Mouse (Mus musculus) CH12.LX (cell line): ENCODE results near the gene Mmp17.

ENCODE experiments used
- CHD2 ChIP-seq: IDR thresholded peaks from 2 replicates; pipeline ENCODE4 v1.6.1; 2011; ENCODE audit warnings: low read length, improper control_type of control experiment
- CTCF ChIP-seq, 2 experiments: IDR thresholded peaks in 1 of 2; conservative IDR thresholded peaks in 1 of 2; 2 replicates each; pipeline ENCODE4 v1.5.1; 2011 to 2012; ENCODE audit warnings: low read depth in 2 of 2, low read length in 2 of 2, improper control_type of control experiment in 1 of 2, inconsistent platforms in 1 of 2, mild to moderate bottlenecking in 1 of 2, moderate library complexity in 1 of 2
- ETS1 ChIP-seq: conservative IDR thresholded peaks from 2 replicates; pipeline ENCODE4 v1.6.1; 2012; ENCODE audit warnings: low read depth, mild to moderate bottlenecking, inconsistent platforms, low read length, improper control_type of control experiment, moderate library complexity
- MEF2A ChIP-seq: IDR thresholded peaks from 2 replicates; pipeline ENCODE4 v1.6.1; 2014; ENCODE audit warnings: low read depth, mild to moderate bottlenecking, inconsistent platforms, low read length, improper control_type of control experiment, borderline replicate concordance
- NRF1 ChIP-seq: IDR thresholded peaks from 2 replicates; pipeline ENCODE4 v1.6.1; 2014; ENCODE audit warnings: low read depth, mild to moderate bottlenecking, inconsistent platforms, low read length, improper control_type of control experiment, moderate library complexity
- POLR2A ChIP-seq: IDR thresholded peaks from 2 replicates; pipeline ENCODE4 v1.6.1; 2011; ENCODE audit warnings: low read depth, mild to moderate bottlenecking, improper control_type of control experiment, low read length
- RCOR1 ChIP-seq: conservative IDR thresholded peaks from 2 replicates; pipeline ENCODE4 v1.6.1; 2012; ENCODE audit warnings: low read depth, mild to moderate bottlenecking, inconsistent platforms, low read length, improper control_type of control experiment
- USF1 ChIP-seq: IDR thresholded peaks from 2 replicates; pipeline ENCODE4 v1.6.1; 2014; ENCODE audit warnings: low read depth, mild to moderate bottlenecking, inconsistent platforms, low read length, improper control_type of control experiment

DNA sequence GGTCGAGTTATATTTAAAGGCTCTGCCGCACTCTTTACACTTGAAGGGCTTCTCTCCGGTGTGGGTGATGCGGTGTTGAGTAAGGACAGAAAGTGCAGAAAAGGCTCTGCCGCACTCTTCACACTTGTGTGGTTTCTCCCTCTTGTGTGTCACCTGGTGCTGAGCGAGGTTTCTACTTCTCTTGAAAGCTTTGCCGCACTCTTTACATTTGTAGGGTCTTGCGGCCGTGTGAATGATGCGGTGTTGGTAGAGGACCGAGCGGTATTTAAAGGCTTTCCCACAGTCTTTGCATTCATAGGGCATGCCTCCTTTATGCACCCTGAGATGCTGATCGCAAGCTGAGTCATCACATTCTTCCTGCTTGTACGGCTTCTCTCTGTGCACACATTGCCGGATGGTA is 74.0 kb downstream of the Mmp17 start:
- TF ChIP-seq CTCF (conservative IDR thresholded peaks at IDR 0.05 in 1 of 2, IDR thresholded peaks at IDR 0.05 in 1 of 2; ENCODE audit: low read depth in 2 of 2, low read length in 2 of 2) = no peak
- no peak for TF ChIP-seq RCOR1
- TF ChIP-seq CHD2 = no peak
- TF ChIP-seq POLR2A = no peak
- TF ChIP-seq ETS1 = no peak
- no peak for TF ChIP-seq NRF1
- no peak for TF ChIP-seq USF1
- no peak for TF ChIP-seq MEF2A
